Mouse (Mus musculus) heart, embryonic 14.5 days (tissue): ENCODE measurements around the gene Ppid. TPM values are rescaled to one million over a fixed set of nuclear protein-coding genes. Genes with fewer than 3 reads are reported as not detected.

Experiments used
- ATAC-seq: fragments of 200-750 bp; cut with Nextera tagmentation; 2 replicates; pipeline ENCODE4 v1.8.0; 2017; ENCODE audit warnings: low read depth, moderate TSS enrichment; ENCODE audit not compliant: insufficient number of reproducible peaks, insufficient read depth, low FRiP score
- H3K27ac ChIP-seq, 2 experiments: fragments of 200-500 bp in 1 of 2; fragments of 300-500 bp in 1 of 2; sonication (generic) in 1 of 2; replicated peaks in 1 of 2; 2 replicates each; pipeline ENCODE4 v1.5.1; 2012 to 2014; ENCODE audit warnings: low read depth in 2 of 2, low read length in 2 of 2, control low read depth in 1 of 2, mild to moderate bottlenecking in 1 of 2, mixed read lengths in 1 of 2; ENCODE audit not compliant: control insufficient read depth in 1 of 2, insufficient read depth in 1 of 2
- H3K27me3 ChIP-seq: fragments of 300-500 bp; sonication (generic); 2 replicates; pipeline ENCODE4 v1.6.1; 2014; ENCODE audit warnings: mild to moderate bottlenecking, low read length, control low read depth; ENCODE audit not compliant: control insufficient read depth, insufficient read depth
- H3K36me3 ChIP-seq: fragments of 300-500 bp; sonication (generic); 2 replicates; pipeline ENCODE4 v1.6.1; 2014; ENCODE audit warnings: mild to moderate bottlenecking, control low read depth, low read length, mixed read lengths; ENCODE audit not compliant: control insufficient read depth, insufficient read depth
- H3K4me1 ChIP-seq, 2 experiments: fragments of 200-500 bp in 1 of 2; fragments of 300-500 bp in 1 of 2; sonication (generic) in 1 of 2; 2 replicates each; pipeline ENCODE4 v1.6.1; 2012 to 2014; ENCODE audit warnings: low read length in 2 of 2, control low read depth in 1 of 2, mixed read lengths in 1 of 2; ENCODE audit not compliant: control insufficient read depth in 2 of 2, insufficient read depth in 2 of 2
- H3K4me2 ChIP-seq: fragments of 300-500 bp; sonication (generic); 2 replicates; pipeline ENCODE4 v1.6.1; 2014; ENCODE audit warnings: mild to moderate bottlenecking, low read length
- H3K4me3 ChIP-seq, 2 experiments: fragments of 200-500 bp in 1 of 2; fragments of 300-500 bp in 1 of 2; sonication (generic) in 1 of 2; 2 replicates each; pipeline ENCODE4 v1.5.1; 2012 to 2014; ENCODE audit warnings: low read length in 2 of 2, mild to moderate bottlenecking in 2 of 2, control low read depth in 1 of 2, low read depth in 1 of 2, moderate library complexity in 1 of 2; ENCODE audit not compliant: control insufficient read depth in 1 of 2, insufficient read depth in 1 of 2
- H3K9ac ChIP-seq: fragments of 300-500 bp; sonication (generic); 2 replicates; pipeline ENCODE4 v1.6.1; 2014; ENCODE audit warnings: mild to moderate bottlenecking, low read length
- H3K9me3 ChIP-seq: fragments of 300-500 bp; sonication (generic); 2 replicates; pipeline ENCODE4 v1.6.1; 2016; ENCODE audit warnings: low read length, control low read depth; ENCODE audit not compliant: control insufficient read depth
- WGBS: fragments of 180-500 bp; shearing (Covaris S2); extraction: QIAGEN DNeasy Blood & Tissue Kit; methylation state at CpG from one replicate; pipeline ENCODE4 v1.1.7; 2014; 5-methylcytosine and 5-hydroxymethylcytosine counted together
- polyA plus RNA-seq: library from polyadenylated mRNA; unstranded; fragments of >200 nt; fragmentation: Nextera tagmentation; extraction: Ambion mirVana; gene quantifications from 2 replicates; pipeline ENCODE4 v1.2.1, GENCODE M21; 2014

Ppid gene
- polyA plus RNA-seq, 1 experiment from 2014 or later = 95.6 TPM

GRCm38 (mm10) chr3:79555061-79555460 is 36.1 kb upstream of the Ppid start:
- ATAC-seq = no peak; the same call in 1 of the 2 replicates
- H3K9ac ChIP-seq = no peak overlapping the region
- H3K4me1 ChIP-seq = peaks cover 2 to 6% of the 10 kb centered on the region in 2 experiments; a peak in 3 of 4 replicates
- H3K4me2 ChIP-seq = no peak overlapping the region
- no peaks in the 10 kb centered on the region for H3K36me3 ChIP-seq
- no peak overlapping the region for H3K4me3 ChIP-seq
- WGBS = 70% methylated on average over 6 of the region's 6 CpGs
- no peaks in the 10 kb centered on the region for H3K9me3 ChIP-seq
- H3K27me3 ChIP-seq = no peaks in the 10 kb centered on the region
- H3K27ac ChIP-seq = no peak overlapping the region

- H3K4me2 ChIP-seq = 0 out of 2 replicates have a peak overlapping the region, but pooled peaks have one; percentile 8
- H3K4me1 ChIP-seq = no peaks in the 10 kb centered on the region; a peak in 1 of 4 replicates
- H3K36me3 ChIP-seq = no peaks in the 10 kb centered on the region
- H3K9me3 ChIP-seq = no peaks in the 10 kb centered on the region
- WGBS = 65% methylated on average over 9 of the region's 9 CpGs
- no peak for ATAC-seq
- H3K27ac ChIP-seq = peak overlapping the region; percentile 54 to 60
- no peak overlapping the region for H3K4me3 ChIP-seq
- H3K9ac ChIP-seq = no peak overlapping the region
- no peaks in the 10 kb centered on the region for H3K27me3 ChIP-seq
Measured at GRCm38 (mm10) chr3:79559021-79559772, 31.9 kb upstream of the Ppid start.

- Histone ChIP-seq H3K27ac (peak overlapping the region; percentile 54 to 60; a peak in 3 of 4 replicates), H3K4me1 (peaks cover 0 to under 1% of the 10 kb centered on the region in 2 experiments; a peak in 2 of 4 replicates), H3K4me2 (0 out of 2 replicates have a peak overlapping the region, but pooled peaks have one; percentile 8), H3K9ac (no peak overlapping the region), H3K36me3 (no peaks in the 10 kb centered on the region), H3K9me3 (no peaks in the 10 kb centered on the region), H3K4me3 (no peak overlapping the region), H3K27me3 (no peaks in the 10 kb centered on the region)
- WGBS = 71% methylated on average over 5 of the region's 5 CpGs
- ATAC-seq = no peak
Measured at GRCm38 (mm10) chr3:79559773-79560045, 31.4 kb upstream of the Ppid start.

- H3K27ac ChIP-seq = no peak overlapping the region
- no peak for ATAC-seq
- 92% methylated on average over 6 of the region's 6 CpGs for WGBS
- peaks cover 2 to 3% of the 10 kb centered on the region in 2 experiments; a peak in 3 of 4 replicates for H3K4me1 ChIP-seq
- H3K9me3 ChIP-seq = no peaks in the 10 kb centered on the region
- H3K9ac ChIP-seq = no peak overlapping the region
- H3K27me3 ChIP-seq = no peaks in the 10 kb centered on the region
- no peaks in the 10 kb centered on the region for H3K36me3 ChIP-seq
- H3K4me2 ChIP-seq = no peak overlapping the region
- no peak overlapping the region for H3K4me3 ChIP-seq
Measured at GRCm38 (mm10) chr3:79560555-79560954, 30.6 kb upstream of the Ppid start.

GRCm38 (mm10) chr3:79561784-79562715 is 29.1 kb upstream of the Ppid start:
- Histone ChIP-seq H3K9me3 (no peaks in the 10 kb centered on the region), H3K27ac (no peak overlapping the region)
- 83% methylated on average over 10 of the region's 10 CpGs for WGBS

GRCm38 (mm10) chr3:79563511-79563910 is 27.6 kb upstream of the Ppid start:
- H3K4me1 ChIP-seq = peaks cover 6 to 13% of the 10 kb centered on the region in 2 experiments
- H3K27ac ChIP-seq = no peak overlapping the region
- no peak for ATAC-seq
- 85% methylated on average over 2 of the region's 2 CpGs for WGBS
- no peaks in the 10 kb centered on the region for H3K27me3 ChIP-seq
- H3K4me2 ChIP-seq = no peak overlapping the region
- H3K9ac ChIP-seq = no peak overlapping the region
- H3K36me3 ChIP-seq = no peaks in the 10 kb centered on the region
- H3K9me3 ChIP-seq = no peaks in the 10 kb centered on the region
- no peak overlapping the region for H3K4me3 ChIP-seq

More at GRCm38 (mm10) chr3:79561784-79562715, 29.1 kb upstream of the Ppid start:
- Histone ChIP-seq H3K27me3 (no peaks in the 10 kb centered on the region), H3K4me3 (no peak overlapping the region), H3K4me2 (no peak overlapping the region), H3K36me3 (no peaks in the 10 kb centered on the region), H3K4me1 (peaks cover 4 to 10% of the 10 kb centered on the region in 2 experiments), H3K9ac (no peak overlapping the region)
- ATAC-seq = no peak

GRCm38 (mm10) chr3:79564875-79565606 is 26.1 kb upstream of the Ppid start:
- Histone ChIP-seq H3K36me3 (no peaks in the 10 kb centered on the region), H3K27ac (no peak overlapping the region), H3K27me3 (no peaks in the 10 kb centered on the region), H3K9me3 (no peaks in the 10 kb centered on the region), H3K9ac (no peak overlapping the region), H3K4me2 (no peak overlapping the region), H3K4me1 (peaks cover 6 to 13% of the 10 kb centered on the region in 2 experiments), H3K4me3 (no peak overlapping the region)
- 54% methylated on average over 10 of the region's 10 CpGs for WGBS
- no peak for ATAC-seq
